Mouse (Mus musculus): ENCODE results near the gene Mrc1. TPM values are rescaled to one million over a fixed set of nuclear protein-coding genes. Genes with fewer than 3 reads are reported as not detected.

Gene Mrc1
- total and polyA plus RNA-seq, 3 experiments: 0.17 to 0.89 (median 0.73) TPM

GRCm38 (mm10) chr2:14229979-14230378 lies 787 bp downstream of the Mrc1 start:
- no peak for DNase-seq (ENCODE audit: extremely low read depth)
- Histone ChIP-seq H3K79me2 (replicated peaks; ENCODE audit: control insufficient read depth, extremely low read depth, insufficient read depth, poor library complexity, severe bottlenecking) (no peaks in the 10 kb centered on the region), H3K9ac (ENCODE audit: insufficient read depth, low read depth) (no peak overlapping the region), H3K9me3 (replicated peaks; ENCODE audit: low read length) (no peaks in the 10 kb centered on the region), H3K27ac (ENCODE audit: insufficient read depth, low read depth) (no peak overlapping the region), H3K27me3 (replicated peaks) (no peaks in the 10 kb centered on the region), H3K4me2 (ENCODE audit: insufficient read depth, low read depth, poor library complexity, severe bottlenecking) (no peak overlapping the region), H3K4me3 (replicated peaks in 1 of 3; ENCODE audit: low read depth in 2 of 3, low read length in 2 of 3, poor library complexity in 1 of 3) (no peak overlapping the region), H3K4me1 (ENCODE audit: control insufficient read depth in 1 of 2, insufficient read depth in 2 of 2) (peaks cover 0 to 39% of the 10 kb centered on the region in 2 experiments; a peak in 2 of 4 replicates), H3K36me3 (replicated peaks in 1 of 2; ENCODE audit: control insufficient read depth in 1 of 2, insufficient read depth in 1 of 2, low read length in 1 of 2) (no peaks in the 10 kb centered on the region)
- TF ChIP-seq MAFK (IDR thresholded peaks at IDR 0.05; ENCODE audit: insufficient replicate concordance, low read length) (peak; percentile 95), USF1 (IDR thresholded peaks at IDR 0.05; ENCODE audit: low read depth, low read length) (no peak)
- in situ Hi-C loops (cut with MboI; ENCODE audit: low pct_ligation_motif_present, low pct_unique_long_range_greater_than_20kb, low sequenced_read_pairs): no loop called here
- dilution Hi-C loops (cut with MboI; ENCODE audit: extremely low pct_ligation_motif_present, extremely low pct_unique_long_range_greater_than_20kb, low sequenced_read_pairs): no loop called here

- no peaks in the 10 kb centered on the region for H3K36me3 ChIP-seq (replicated peaks in 1 of 2; ENCODE audit: control insufficient read depth in 1 of 2, insufficient read depth in 1 of 2, low read length in 1 of 2)
Measured at GRCm38 (mm10) chr2:14232897-14233296, 3.7 kb downstream of the Mrc1 start.

GRCm38 (mm10) chr2:14233983-14234382 lies 4.8 kb downstream of the Mrc1 start:
- dilution Hi-C loops (cut with MboI; ENCODE audit: extremely low pct_ligation_motif_present, extremely low pct_unique_long_range_greater_than_20kb, low sequenced_read_pairs) (no loop called here), in situ Hi-C loops (cut with MboI; ENCODE audit: low pct_ligation_motif_present, low pct_unique_long_range_greater_than_20kb, low sequenced_read_pairs) (no loop called here)
- no peak overlapping the region for H3K4me3 ChIP-seq (replicated peaks in 1 of 3; ENCODE audit: low read depth in 2 of 3, low read length in 2 of 3, poor library complexity in 1 of 3)
- H3K4me1 ChIP-seq (ENCODE audit: control insufficient read depth in 1 of 2, insufficient read depth in 2 of 2): peaks cover 0 to 38% of the 10 kb centered on the region in 2 experiments; a peak in 2 of 4 replicates
- H3K9me3 ChIP-seq (replicated peaks; ENCODE audit: low read length): no peaks in the 10 kb centered on the region
- H3K27ac ChIP-seq (ENCODE audit: insufficient read depth, low read depth): no peak overlapping the region
- H3K36me3 ChIP-seq (replicated peaks in 1 of 2; ENCODE audit: control insufficient read depth in 1 of 2, insufficient read depth in 1 of 2, low read length in 1 of 2): no peaks in the 10 kb centered on the region
- TF ChIP-seq ZNF384 (IDR thresholded peaks at IDR 0.05; ENCODE audit: low read depth, low read length): no peak
- TF ChIP-seq UBTF (IDR thresholded peaks at IDR 0.05; ENCODE audit: low read depth, low read length): no peak
- TF ChIP-seq ZC3H11A (IDR thresholded peaks at IDR 0.05; ENCODE audit: low read depth, low read length): no peak
- TF ChIP-seq GABPA (IDR thresholded peaks at IDR 0.05; ENCODE audit: insufficient replicate concordance, low read depth, low read length): no peak
- no peak for TF ChIP-seq CHD2 (IDR thresholded peaks at IDR 0.05; ENCODE audit: low read length)
- TF ChIP-seq MXI1 (IDR thresholded peaks at IDR 0.05; ENCODE audit: low read depth, low read length): no peak
- no peak for TF ChIP-seq HCFC1 (IDR thresholded peaks at IDR 0.05; ENCODE audit: low read depth, low read length)
- TF ChIP-seq PAX5 (IDR thresholded peaks at IDR 0.05; ENCODE audit: low read length): no peak
- no peak for TF ChIP-seq MAX (IDR thresholded peaks at IDR 0.05; ENCODE audit: low read length)
- no peak for TF ChIP-seq NRF1 (IDR thresholded peaks at IDR 0.05; ENCODE audit: low read depth, low read length)
- TF ChIP-seq MEF2A (IDR thresholded peaks at IDR 0.05; ENCODE audit: borderline replicate concordance, low read depth, low read length): no peak
- DNase-seq (ENCODE audit: extremely low read depth): no peak
- no peak overlapping the region for H3K9ac ChIP-seq (ENCODE audit: insufficient read depth, low read depth)
- no peaks in the 10 kb centered on the region for H3K79me2 ChIP-seq (replicated peaks; ENCODE audit: control insufficient read depth, extremely low read depth, insufficient read depth, poor library complexity, severe bottlenecking)
- no peak overlapping the region for H3K4me2 ChIP-seq (ENCODE audit: insufficient read depth, low read depth, poor library complexity, severe bottlenecking)
- no peaks in the 10 kb centered on the region for H3K27me3 ChIP-seq (replicated peaks)

More at GRCm38 (mm10) chr2:14232897-14233296, 3.7 kb downstream of the Mrc1 start:
- TF ChIP-seq RCOR1 (conservative IDR thresholded peaks at IDR 0.05; ENCODE audit: low read depth, low read length) (no peak), CTCF (conservative IDR thresholded peaks at IDR 0.05 in 1 of 2, IDR thresholded peaks at IDR 0.05 in 1 of 2; ENCODE audit: low read depth in 2 of 2, low read length in 2 of 2) (peak in 1 of 2 experiments; percentile 27; a peak in 1 of 4 replicates), MEF2A (IDR thresholded peaks at IDR 0.05; ENCODE audit: borderline replicate concordance, low read depth, low read length) (no peak), SIN3A (IDR thresholded peaks at IDR 0.05; ENCODE audit: low read length) (no peak)
- Histone ChIP-seq H3K9ac (ENCODE audit: insufficient read depth, low read depth) (no peak overlapping the region), H3K4me3 (replicated peaks in 1 of 3; ENCODE audit: low read depth in 2 of 3, low read length in 2 of 3, poor library complexity in 1 of 3) (no peak overlapping the region), H3K4me2 (ENCODE audit: insufficient read depth, low read depth, poor library complexity, severe bottlenecking) (0 out of 2 replicates have a peak overlapping the region, but pooled peaks have one; percentile 26), H3K79me2 (replicated peaks; ENCODE audit: control insufficient read depth, extremely low read depth, insufficient read depth, poor library complexity, severe bottlenecking) (no peaks in the 10 kb centered on the region), H3K4me1 (ENCODE audit: control insufficient read depth in 1 of 2, insufficient read depth in 2 of 2) (peaks cover 0 to 39% of the 10 kb centered on the region in 2 experiments; a peak in 2 of 4 replicates), H3K27me3 (replicated peaks) (no peaks in the 10 kb centered on the region), H3K27ac (ENCODE audit: insufficient read depth, low read depth) (no peak overlapping the region), H3K9me3 (replicated peaks; ENCODE audit: low read length) (no peaks in the 10 kb centered on the region)
- dilution Hi-C loops (cut with MboI; ENCODE audit: extremely low pct_ligation_motif_present, extremely low pct_unique_long_range_greater_than_20kb, low sequenced_read_pairs): no loop called here
- in situ Hi-C loops (cut with MboI; ENCODE audit: low pct_ligation_motif_present, low pct_unique_long_range_greater_than_20kb, low sequenced_read_pairs): no loop called here
- DNase-seq (ENCODE audit: extremely low read depth): no peak
